Mouse (Mus musculus) midbrain, embryonic 16.5 days (tissue): ENCODE measurements around the gene Src. TPM values are rescaled to one million over a fixed set of nuclear protein-coding genes. Genes with fewer than 3 reads are reported as not detected.
A peak's percentile ranks its signal among the peaks of the same experiment; 100 is the strongest.

Source experiments
- ATAC-seq: fragments of 200-750 bp; cut with Nextera tagmentation; 2 replicates; pipeline ENCODE4 v1.8.0; 2017; ENCODE audit warnings: moderate TSS enrichment
- H3K27ac ChIP-seq: fragments of 300-500 bp; sonication (generic); 2 replicates; pipeline ENCODE4 v1.5.1; 2014; ENCODE audit warnings: mild to moderate bottlenecking, low read length, mixed read lengths
- H3K27me3 ChIP-seq: fragments of 300-500 bp; sonication (generic); 2 replicates; pipeline ENCODE4 v1.6.1; 2014; ENCODE audit warnings: low read depth, low read length, mixed read lengths; ENCODE audit not compliant: control insufficient read depth, insufficient read depth
- H3K36me3 ChIP-seq: fragments of 300-500 bp; sonication (generic); 2 replicates; pipeline ENCODE4 v1.6.1; 2014; ENCODE audit warnings: mild to moderate bottlenecking, low read length, moderate library complexity, mixed read lengths; ENCODE audit not compliant: control insufficient read depth, insufficient read depth
- H3K4me1 ChIP-seq: fragments of 300-500 bp; sonication (generic); 2 replicates; pipeline ENCODE4 v1.6.1; 2014; ENCODE audit warnings: mild to moderate bottlenecking, low read length, mixed read lengths; ENCODE audit not compliant: control insufficient read depth, insufficient read depth
- H3K4me2 ChIP-seq: fragments of 300-500 bp; sonication (generic); 2 replicates; pipeline ENCODE4 v1.6.1; 2014; ENCODE audit warnings: mild to moderate bottlenecking, low read length, mixed read lengths
- H3K4me3 ChIP-seq: fragments of 300-500 bp; sonication (generic); 2 replicates; pipeline ENCODE4 v1.5.1; 2014; ENCODE audit warnings: low read depth, mild to moderate bottlenecking, low read length, moderate library complexity, mixed read lengths
- H3K9ac ChIP-seq: fragments of 300-500 bp; sonication (generic); 2 replicates; pipeline ENCODE4 v1.6.1; 2014; ENCODE audit warnings: low read depth, low read length, mixed read lengths
- H3K9me3 ChIP-seq: fragments of 300-500 bp; sonication (generic); replicated peaks from 2 replicates; pipeline ENCODE4 v1.6.1; 2014; ENCODE audit warnings: mild to moderate bottlenecking, low read length, mixed read lengths; ENCODE audit not compliant: control insufficient read depth, poor library complexity, severe bottlenecking
- WGBS: fragments of 180-500 bp; shearing (Covaris S2); extraction: QIAGEN DNeasy Blood & Tissue Kit; methylation state at CpG from one replicate; pipeline ENCODE4 v1.1.7; 2014; 5-methylcytosine and 5-hydroxymethylcytosine counted together
- polyA plus RNA-seq: library from polyadenylated mRNA; unstranded; fragments of >200 nt; fragmentation: Nextera tagmentation; extraction: Ambion mirVana; gene quantifications from 2 replicates; pipeline ENCODE4 v1.2.1, GENCODE M21; 2015

Src gene
- polyA plus RNA-seq, 1 experiment from 2014 or later, result 32.5 TPM

DNA sequence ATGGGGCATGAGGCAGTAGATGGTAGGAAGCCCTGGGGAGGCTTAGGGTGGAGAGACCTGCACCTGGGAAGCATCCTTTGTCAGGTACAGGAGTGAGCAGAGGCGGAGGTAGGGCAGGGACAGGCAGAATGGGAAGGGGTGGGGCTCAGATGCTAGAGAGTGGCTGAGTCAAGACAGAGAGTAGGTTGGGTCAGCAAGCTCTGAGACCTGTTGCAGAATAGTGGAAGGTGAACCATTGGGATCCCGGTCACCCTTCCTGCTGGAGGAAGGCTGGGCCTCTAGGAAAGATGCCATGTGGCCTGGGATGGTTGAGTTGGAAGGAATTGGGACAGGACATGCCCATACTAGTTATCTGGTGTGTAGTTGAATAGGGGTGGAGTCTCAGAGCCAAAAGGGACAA is 25.9 kb upstream of the Src start:
- no peaks in the 10 kb centered on the region for H3K27me3 ChIP-seq
- H3K9me3 ChIP-seq, result no peaks in the 10 kb centered on the region
- ATAC-seq, result no peak
- H3K4me2 ChIP-seq, result no peak overlapping the region
- WGBS, result 97% methylated on average over 2 of the region's 2 CpGs
- no peaks in the 10 kb centered on the region for H3K4me1 ChIP-seq
- H3K27ac ChIP-seq, result no peak overlapping the region
- H3K9ac ChIP-seq, result no peak overlapping the region
- no peak overlapping the region for H3K4me3 ChIP-seq
- peaks cover 6% of the 10 kb centered on the region; the same call in 1 of the 2 replicates for H3K36me3 ChIP-seq

DNA sequence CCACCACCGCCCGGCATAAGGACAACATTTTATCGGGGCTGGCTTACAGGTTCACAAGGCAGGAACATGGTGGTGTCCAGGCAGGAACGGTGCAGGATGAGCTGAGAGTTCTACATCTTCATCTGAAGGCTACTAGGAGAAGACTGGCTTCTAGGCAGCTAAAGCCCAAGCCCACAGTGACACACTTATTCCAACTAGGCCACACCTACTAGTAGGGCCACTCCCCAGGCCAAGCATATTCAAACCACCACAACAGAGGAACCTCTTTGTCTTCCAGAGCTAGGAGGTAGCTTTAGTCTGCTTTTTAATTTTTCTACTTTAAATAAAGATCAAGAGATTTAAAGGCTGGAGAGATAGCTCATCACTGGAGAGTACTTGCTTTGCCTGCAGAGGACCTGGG is 24.7 kb upstream of the Src start:
- Histone ChIP-seq H3K36me3 (peaks cover 13% of the 10 kb centered on the region), H3K9ac (no peak overlapping the region), H3K4me2 (no peak overlapping the region), H3K4me1 (no peaks in the 10 kb centered on the region), H3K9me3 (no peaks in the 10 kb centered on the region; the same call in 1 of the 2 replicates), H3K27me3 (no peaks in the 10 kb centered on the region), H3K27ac (no peak overlapping the region), H3K4me3 (no peak overlapping the region)
- no peak for ATAC-seq
- over 99% methylated on average over 4 of the region's 4 CpGs for WGBS

DNA sequence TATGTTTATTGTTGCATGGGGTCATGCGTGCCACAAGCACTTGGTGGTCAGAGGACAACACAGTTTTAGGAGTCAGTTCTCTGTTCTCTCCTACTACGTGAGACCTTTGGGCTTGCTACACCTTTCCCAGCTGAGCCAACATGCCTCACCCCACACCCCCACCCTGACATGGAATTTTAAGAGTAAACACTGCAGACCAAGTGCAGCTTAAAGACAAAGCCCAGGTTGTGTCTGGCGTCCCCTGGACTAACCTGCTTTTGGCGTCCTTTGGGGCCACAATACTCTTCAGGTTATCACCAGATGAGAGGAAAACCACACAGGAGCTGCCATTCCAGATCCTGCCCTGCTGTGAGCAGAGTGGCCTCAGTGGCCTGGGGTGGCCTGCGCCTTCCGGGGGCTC is 23.4 kb upstream of the Src start:
- WGBS, result 80% methylated on average over 6 of the region's 6 CpGs
- Histone ChIP-seq H3K4me3 (no peak overlapping the region), H3K4me2 (no peak overlapping the region), H3K9me3 (no peaks in the 10 kb centered on the region; the same call in 1 of the 2 replicates), H3K9ac (no peak overlapping the region), H3K4me1 (no peaks in the 10 kb centered on the region), H3K36me3 (peaks cover 14% of the 10 kb centered on the region), H3K27ac (peak overlapping the region; percentile 0; the same call in 1 of the 2 replicates), H3K27me3 (no peaks in the 10 kb centered on the region)
- ATAC-seq, result no peak

DNA sequence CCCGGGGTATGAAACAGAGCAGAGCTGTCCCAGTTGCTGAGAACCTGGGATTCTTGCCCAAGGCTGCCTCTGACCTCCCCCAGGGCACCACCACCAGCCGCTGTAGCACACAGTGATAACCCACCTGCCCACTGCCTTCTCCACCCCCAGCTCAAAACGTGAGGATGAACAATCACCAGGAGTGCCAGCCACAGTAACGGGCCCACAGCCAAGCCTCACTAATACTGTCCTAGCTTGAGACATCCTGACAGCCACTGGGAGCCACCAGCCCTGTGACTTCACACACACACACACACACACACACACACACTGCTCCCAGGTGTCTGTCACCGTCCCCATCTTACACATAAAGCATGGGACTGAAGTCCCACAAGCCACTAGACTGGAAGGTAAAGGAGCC is 22.9 kb upstream of the Src start:
- no peak for ATAC-seq
- Histone ChIP-seq H3K36me3 (peaks cover 14% of the 10 kb centered on the region), H3K27me3 (no peaks in the 10 kb centered on the region), H3K27ac (peak overlapping the region; percentile 0; the same call in 1 of the 2 replicates), H3K9me3 (no peaks in the 10 kb centered on the region; the same call in 1 of the 2 replicates), H3K4me2 (no peak overlapping the region), H3K9ac (no peak overlapping the region), H3K4me3 (no peak overlapping the region), H3K4me1 (no peaks in the 10 kb centered on the region)
- WGBS, result 65% methylated on average over 5 of the region's 5 CpGs

DNA sequence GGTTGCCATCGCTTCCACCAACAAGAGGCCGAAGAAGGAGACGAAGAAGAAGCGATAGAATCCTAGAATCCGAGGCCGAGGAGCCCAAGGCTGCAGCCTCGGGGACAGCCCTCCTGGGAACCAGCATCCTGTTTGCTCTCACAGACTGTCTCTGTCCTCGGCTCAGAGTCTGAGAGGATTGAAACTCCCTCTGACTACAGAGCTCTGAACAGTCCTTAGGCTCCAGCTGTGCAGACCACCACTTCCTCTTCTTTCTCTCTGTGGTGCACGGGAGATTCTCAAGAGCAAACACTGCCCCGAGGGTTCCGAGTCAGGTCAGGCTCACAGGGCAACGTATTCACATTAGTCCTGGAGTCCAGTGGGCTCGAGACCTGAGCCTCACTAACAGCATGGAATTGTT is 22.3 kb upstream of the Src start:
- no peaks in the 10 kb centered on the region for H3K27me3 ChIP-seq
- 57% methylated on average over 13 of the region's 13 CpGs for WGBS
- no peak overlapping the region for H3K4me2 ChIP-seq
- no peak overlapping the region for H3K9ac ChIP-seq
- no peak for ATAC-seq
- no peaks in the 10 kb centered on the region for H3K4me1 ChIP-seq
- H3K4me3 ChIP-seq, result no peak overlapping the region
- H3K36me3 ChIP-seq, result peaks cover 14% of the 10 kb centered on the region
- H3K9me3 ChIP-seq, result no peaks in the 10 kb centered on the region; the same call in 1 of the 2 replicates
- H3K27ac ChIP-seq, result peak overlapping the region; percentile 17; the same call in 1 of the 2 replicates

DNA sequence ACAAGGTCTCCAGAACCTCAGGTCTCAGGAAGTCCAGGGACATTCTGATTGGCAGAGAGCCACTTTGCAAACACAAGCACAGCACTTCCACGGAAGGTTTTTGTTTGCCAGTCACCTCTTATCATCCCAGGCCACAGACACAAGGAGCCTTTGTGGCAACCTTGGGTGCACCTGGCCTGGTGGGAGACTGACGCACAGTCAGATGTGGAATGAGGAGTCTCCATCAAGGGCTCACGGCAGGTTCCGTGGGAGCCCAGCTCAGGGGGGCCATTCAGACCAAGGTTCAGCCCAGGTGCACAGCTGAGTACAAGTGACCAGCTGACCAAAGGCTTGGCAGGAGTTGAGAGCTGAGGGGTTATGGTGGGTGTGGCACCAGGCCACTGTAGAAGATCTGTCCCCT is 20.9 kb upstream of the Src start:
- no peak for ATAC-seq
- Histone ChIP-seq H3K9me3 (no peaks in the 10 kb centered on the region; the same call in 1 of the 2 replicates), H3K27me3 (no peaks in the 10 kb centered on the region), H3K9ac (no peak overlapping the region), H3K36me3 (peaks cover 14% of the 10 kb centered on the region), H3K4me3 (no peak overlapping the region), H3K4me1 (no peaks in the 10 kb centered on the region), H3K4me2 (no peak overlapping the region), H3K27ac (no peak overlapping the region)
- WGBS, result 89% methylated on average over 4 of the region's 4 CpGs

DNA sequence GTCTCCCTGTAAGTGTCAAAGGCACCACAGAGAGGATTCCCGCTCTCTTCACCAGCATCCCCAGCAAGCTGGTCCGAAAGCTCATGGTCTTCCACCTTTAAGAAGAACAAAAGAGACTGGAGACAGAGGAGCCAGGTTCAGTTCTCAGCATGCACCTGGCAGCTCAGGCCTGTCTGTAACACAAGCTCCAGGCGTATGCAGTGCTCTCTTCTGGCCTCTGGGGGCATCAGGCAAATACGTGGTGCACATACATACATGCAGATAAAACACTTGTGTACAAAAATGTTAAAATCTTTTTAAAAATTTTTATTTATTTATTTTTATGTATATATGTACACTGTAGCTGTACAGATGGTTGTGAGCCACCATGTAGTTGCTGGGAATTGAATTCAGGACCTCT is 19.7 kb upstream of the Src start:
- Histone ChIP-seq H3K4me3 (no peak overlapping the region), H3K36me3 (peaks cover 14% of the 10 kb centered on the region), H3K4me1 (no peaks in the 10 kb centered on the region), H3K4me2 (no peak overlapping the region), H3K9ac (no peak overlapping the region), H3K9me3 (no peaks in the 10 kb centered on the region; the same call in 1 of the 2 replicates), H3K27me3 (no peaks in the 10 kb centered on the region), H3K27ac (no peak overlapping the region)
- over 99% methylated on average over 4 of the region's 4 CpGs for WGBS
- ATAC-seq, result no peak

DNA sequence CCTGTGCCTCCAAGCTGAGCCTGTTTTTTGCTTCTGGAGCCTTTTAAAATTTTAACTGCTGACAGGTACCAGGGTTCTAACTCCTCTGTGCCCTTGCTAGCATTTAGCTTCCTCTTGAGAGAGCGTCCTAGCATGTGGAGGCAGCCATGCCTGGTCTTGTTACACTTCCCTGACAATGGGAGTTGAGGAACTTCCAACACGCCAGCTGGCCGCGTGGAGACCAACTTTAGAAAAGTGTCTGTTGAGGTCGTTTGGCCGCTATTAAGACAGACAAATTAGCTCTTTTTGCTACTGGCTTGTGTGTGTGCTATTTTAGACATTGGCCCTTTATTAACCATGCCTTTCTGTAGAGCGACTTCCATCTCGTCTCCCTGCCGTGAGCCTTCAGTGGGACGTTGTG is 18.4 kb upstream of the Src start:
- Histone ChIP-seq H3K9me3 (no peaks in the 10 kb centered on the region; the same call in 1 of the 2 replicates), H3K27ac (no peak overlapping the region), H3K9ac (no peak overlapping the region), H3K4me1 (no peaks in the 10 kb centered on the region), H3K4me2 (no peak overlapping the region), H3K4me3 (no peak overlapping the region), H3K36me3 (peaks cover 14% of the 10 kb centered on the region), H3K27me3 (no peaks in the 10 kb centered on the region)
- ATAC-seq, result no peak
- 92% methylated on average over 10 of the region's 10 CpGs for WGBS

DNA sequence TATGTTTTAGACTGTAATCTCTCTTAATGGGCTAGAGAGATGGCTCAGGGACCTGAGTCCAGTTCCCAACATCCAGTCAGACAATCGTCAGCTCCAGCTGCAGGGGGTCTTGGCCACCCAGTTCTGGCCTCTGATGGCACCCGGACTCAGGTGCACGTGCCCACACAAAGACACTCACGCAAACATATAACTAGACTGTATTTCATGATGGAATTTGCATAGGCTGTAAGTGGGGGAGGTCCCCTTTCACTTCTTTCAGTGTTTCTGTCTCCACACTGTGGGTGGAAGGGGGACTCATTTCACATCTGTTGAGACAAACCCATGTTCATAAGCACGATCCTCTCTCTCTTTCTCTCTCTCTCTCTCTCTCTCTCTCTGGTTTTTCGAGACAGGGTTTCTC is 17.8 kb upstream of the Src start:
- no peak overlapping the region for H3K27ac ChIP-seq
- 96% methylated on average over 6 of the region's 6 CpGs for WGBS
- ATAC-seq, result no peak

More for the DNA sequence above, 17.8 kb upstream of the Src start:
- H3K27me3 ChIP-seq, result no peaks in the 10 kb centered on the region
- H3K36me3 ChIP-seq, result peaks cover 14% of the 10 kb centered on the region
- H3K4me3 ChIP-seq, result no peak overlapping the region
- H3K4me2 ChIP-seq, result no peak overlapping the region
- H3K9me3 ChIP-seq, result no peaks in the 10 kb centered on the region; the same call in 1 of the 2 replicates
- H3K4me1 ChIP-seq, result no peaks in the 10 kb centered on the region
- no peak overlapping the region for H3K9ac ChIP-seq
